Mouse (Mus musculus): ENCODE data around the gene Egfl6. TPM values are rescaled to one million over a fixed set of nuclear protein-coding genes. Genes with fewer than 3 reads are reported as not detected.
"Not testable (repeated sequence)": the region's sequence is repeated elsewhere in the genome, so short reads cannot be mapped to it uniquely, and the experiment has no call there.

Egfl6 gene
- total and polyA plus RNA-seq, 2 experiments = 0.09 TPM; not detected in 1

DNA sequence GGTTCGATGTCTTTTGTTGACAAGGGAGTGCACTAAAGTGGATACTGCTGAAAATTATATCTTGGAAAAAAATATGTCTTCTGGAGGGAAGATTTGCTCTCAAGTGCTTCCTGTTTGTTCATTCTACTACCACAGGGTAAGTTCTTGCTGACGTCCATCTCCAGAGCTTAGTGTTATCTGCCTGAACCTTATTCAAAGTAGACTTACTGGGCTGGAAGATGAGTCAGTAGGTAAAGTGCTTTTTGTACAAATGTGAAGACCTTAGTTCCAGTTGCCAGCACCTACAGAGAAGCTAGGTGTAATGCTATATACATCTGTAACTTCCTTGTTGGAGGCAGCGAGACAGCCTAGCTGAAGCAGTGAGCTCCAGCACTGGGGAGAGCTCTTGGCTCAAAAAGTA lies 69.6 kb downstream of the Egfl6 start:
- no peak overlapping the region for H3K4me3 ChIP-seq (ENCODE audit: insufficient read depth, low read depth, low read length)
- no peaks in the 10 kb centered on the region for H3K36me3 ChIP-seq (ENCODE audit: control insufficient read depth, insufficient read depth, low read length)
- WGBS = 91% methylated on average over 3 of the region's 3 CpGs
- H3K4me1 ChIP-seq (ENCODE audit: control insufficient read depth, insufficient read depth, low read length) = no peaks in the 10 kb centered on the region
- DNase-seq (ENCODE audit: extremely low read depth, low read depth, low spot score) = no peak
- H3K27me3 ChIP-seq (ENCODE audit: control insufficient read depth, insufficient read depth, low read length) = no peaks in the 10 kb centered on the region
- H3K79me2 ChIP-seq (ENCODE audit: control insufficient read depth, insufficient read depth, low read length) = no peaks in the 10 kb centered on the region
- no peak overlapping the region for H3K9ac ChIP-seq (ENCODE audit: low read depth, low read length)
- H3K27ac ChIP-seq (replicated peaks; ENCODE audit: insufficient read depth, low read depth, low read length) = no peak overlapping the region
- TF ChIP-seq CTCF (IDR thresholded peaks at IDR 0.05; ENCODE audit: low read depth, low read length) (no peak), POLR2A (IDR thresholded peaks at IDR 0.05; ENCODE audit: extremely low read depth, insufficient read depth, low read length) (no peak)

DNA sequence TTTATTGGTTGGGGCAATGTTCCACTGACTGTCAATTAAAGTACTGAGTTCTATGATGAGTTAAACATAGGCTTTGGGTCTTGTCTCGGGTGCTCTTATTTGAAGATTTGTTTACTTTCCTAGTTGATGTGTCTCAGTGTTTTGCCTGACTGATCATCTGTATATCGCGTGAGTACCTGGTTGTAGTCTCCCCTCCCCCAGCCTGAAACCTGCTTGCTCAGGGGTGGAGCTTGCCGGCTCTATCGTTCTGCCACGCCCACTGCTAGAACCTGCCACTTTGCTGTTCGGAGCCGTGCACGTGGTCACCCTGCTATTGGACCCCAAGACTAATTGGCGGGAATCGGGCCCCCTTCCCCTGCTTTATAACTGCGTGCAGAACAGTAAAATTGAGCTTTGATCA lies 71.5 kb downstream of the Egfl6 start:
- H3K4me3 ChIP-seq (ENCODE audit: insufficient read depth, low read depth, low read length); H3K27ac ChIP-seq (replicated peaks; ENCODE audit: insufficient read depth, low read depth, low read length); H3K79me2 ChIP-seq (ENCODE audit: control insufficient read depth, insufficient read depth, low read length); H3K36me3 ChIP-seq (ENCODE audit: control insufficient read depth, insufficient read depth, low read length); H3K27me3 ChIP-seq (ENCODE audit: control insufficient read depth, insufficient read depth, low read length); H3K9ac ChIP-seq (ENCODE audit: low read depth, low read length); H3K4me1 ChIP-seq (ENCODE audit: control insufficient read depth, insufficient read depth, low read length): not testable (repeated sequence)
- peak; percentile 62 for DNase-seq (ENCODE audit: extremely low read depth, low read depth, low spot score)
- 1% methylated on average over 11 of the region's 12 CpGs for WGBS

DNA sequence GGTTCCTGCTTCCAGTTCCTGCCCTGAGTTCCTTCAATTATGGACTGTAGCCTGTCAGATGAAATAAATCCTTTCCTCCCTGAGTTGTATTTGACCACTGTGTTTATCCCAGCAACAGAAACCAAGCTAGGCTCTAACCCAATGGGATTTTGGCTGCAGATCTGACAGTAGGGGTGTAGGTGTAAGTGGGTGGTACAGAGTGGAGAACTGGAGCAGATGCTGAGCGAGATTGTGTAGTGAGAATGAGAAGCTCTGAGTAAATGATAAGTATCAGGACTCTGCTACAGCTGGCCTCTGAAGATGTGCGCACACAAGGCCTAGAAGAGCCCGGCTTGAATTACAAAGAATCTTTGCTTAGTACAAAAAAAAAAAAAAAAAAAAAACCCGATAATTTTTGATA lies 73.4 kb downstream of the Egfl6 start:
- Histone ChIP-seq H3K36me3 (ENCODE audit: control insufficient read depth, insufficient read depth, low read length) (no peaks in the 10 kb centered on the region), H3K4me1 (ENCODE audit: control insufficient read depth, insufficient read depth, low read length) (no peaks in the 10 kb centered on the region), H3K79me2 (ENCODE audit: control insufficient read depth, insufficient read depth, low read length) (no peaks in the 10 kb centered on the region), H3K9ac (ENCODE audit: low read depth, low read length) (no peak overlapping the region), H3K27me3 (ENCODE audit: control insufficient read depth, insufficient read depth, low read length) (no peaks in the 10 kb centered on the region), H3K27ac (replicated peaks; ENCODE audit: insufficient read depth, low read depth, low read length) (no peak overlapping the region), H3K4me3 (ENCODE audit: insufficient read depth, low read depth, low read length) (no peak overlapping the region)
- DNase-seq (ENCODE audit: extremely low read depth, low read depth, low spot score) = no peak
- WGBS = 89% methylated on average over 4 of the region's 4 CpGs
- TF ChIP-seq POLR2A (IDR thresholded peaks at IDR 0.05; ENCODE audit: extremely low read depth, insufficient read depth, low read length) (no peak), CTCF (IDR thresholded peaks at IDR 0.05; ENCODE audit: low read depth, low read length) (no peak)

DNA sequence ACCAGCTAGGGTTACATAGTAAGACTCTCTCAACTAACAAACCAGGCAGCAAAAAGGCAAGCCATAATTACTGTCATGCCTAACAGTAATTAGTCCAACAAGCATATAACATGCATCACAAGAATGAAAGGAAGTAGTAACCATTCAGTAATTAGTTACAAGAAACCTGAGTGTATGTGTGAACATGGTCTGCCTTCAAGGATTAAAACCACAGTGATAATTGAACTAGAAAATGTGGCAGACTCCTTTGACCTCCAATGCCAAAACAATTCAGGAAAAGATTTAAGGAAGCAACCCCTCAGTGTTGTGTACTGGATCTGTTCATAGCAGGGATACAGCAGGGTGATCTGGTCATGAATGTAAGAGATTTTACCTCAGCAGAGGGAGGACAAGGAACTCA lies 74.4 kb downstream of the Egfl6 start:
- Histone ChIP-seq H3K4me1 (ENCODE audit: control insufficient read depth, insufficient read depth, low read length) (no peaks in the 10 kb centered on the region), H3K27me3 (ENCODE audit: control insufficient read depth, insufficient read depth, low read length) (no peaks in the 10 kb centered on the region), H3K79me2 (ENCODE audit: control insufficient read depth, insufficient read depth, low read length) (no peaks in the 10 kb centered on the region), H3K4me3 (ENCODE audit: insufficient read depth, low read depth, low read length) (no peak overlapping the region), H3K9ac (ENCODE audit: low read depth, low read length) (no peak overlapping the region), H3K27ac (replicated peaks; ENCODE audit: insufficient read depth, low read depth, low read length) (no peak overlapping the region), H3K36me3 (ENCODE audit: control insufficient read depth, insufficient read depth, low read length) (no peaks in the 10 kb centered on the region)
- TF ChIP-seq POLR2A (IDR thresholded peaks at IDR 0.05; ENCODE audit: extremely low read depth, insufficient read depth, low read length) (no peak), CTCF (IDR thresholded peaks at IDR 0.05; ENCODE audit: low read depth, low read length) (no peak)
- DNase-seq (ENCODE audit: extremely low read depth, low read depth, low spot score) = no peak

DNA sequence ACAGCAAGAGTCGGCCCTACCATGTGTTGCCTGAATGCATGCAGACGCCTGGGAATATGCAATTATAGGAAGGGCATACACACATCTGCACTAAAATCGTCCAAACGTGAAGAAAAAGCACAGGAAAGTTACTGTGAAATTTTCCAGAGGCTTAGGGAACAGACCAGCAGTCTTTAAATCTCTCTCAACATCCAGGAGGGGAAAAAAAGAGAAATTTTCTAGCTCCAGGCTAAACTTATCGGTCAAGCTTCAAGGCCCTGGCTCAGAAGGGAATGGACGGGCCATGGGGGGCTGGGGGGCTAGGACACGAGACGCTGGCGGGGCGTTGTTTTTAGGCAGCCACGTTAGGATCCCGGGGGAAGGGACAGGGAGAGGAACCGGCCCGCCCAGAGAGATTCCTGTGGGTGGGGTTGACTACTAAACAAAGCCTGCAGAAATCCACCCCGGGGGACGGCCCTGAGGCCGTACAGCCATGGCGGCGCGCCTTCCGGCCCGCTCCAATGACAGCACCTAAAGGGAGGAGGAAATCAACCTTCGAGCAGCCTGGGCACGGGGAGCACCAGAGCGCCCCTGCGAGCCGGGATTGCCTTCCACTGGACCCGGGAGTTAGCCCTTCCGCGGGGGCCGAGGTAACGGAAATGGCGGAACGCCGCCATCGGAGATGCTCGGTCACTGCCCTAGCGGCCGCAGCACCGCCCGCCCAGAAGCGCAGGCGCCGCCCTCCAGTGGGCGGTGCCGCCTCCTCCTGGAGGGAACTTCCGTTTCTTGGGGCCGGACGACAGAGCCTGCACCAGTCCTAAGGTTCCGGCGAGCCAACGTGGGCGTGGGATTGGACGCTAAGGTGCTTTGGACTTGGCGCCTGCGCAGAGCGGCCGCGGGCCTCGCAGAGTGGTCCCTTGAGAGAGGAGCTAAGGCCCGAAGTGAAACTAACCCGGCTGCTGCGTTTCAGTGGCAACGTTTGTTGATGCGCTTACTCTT lies 75.5 kb downstream of the Egfl6 start:
- Histone ChIP-seq H3K4me3 (ENCODE audit: insufficient read depth, low read depth, low read length) (peak overlapping the region; percentile 100), H3K4me1 (ENCODE audit: control insufficient read depth, insufficient read depth, low read length) (no peaks in the 10 kb centered on the region), H3K27ac (replicated peaks; ENCODE audit: insufficient read depth, low read depth, low read length) (peak overlapping the region; percentile 99), H3K36me3 (ENCODE audit: control insufficient read depth, insufficient read depth, low read length) (no peaks in the 10 kb centered on the region), H3K79me2 (ENCODE audit: control insufficient read depth, insufficient read depth, low read length) (no peaks in the 10 kb centered on the region), H3K9ac (ENCODE audit: low read depth, low read length) (peak overlapping the region; percentile 93), H3K27me3 (ENCODE audit: control insufficient read depth, insufficient read depth, low read length) (no peaks in the 10 kb centered on the region)
- TF ChIP-seq CTCF (IDR thresholded peaks at IDR 0.05; ENCODE audit: low read depth, low read length) (0 out of 2 replicates have a peak, but pooled peaks have one; percentile 4), POLR2A (IDR thresholded peaks at IDR 0.05; ENCODE audit: extremely low read depth, insufficient read depth, low read length) (peak; percentile 29; the same call in 1 of the 2 replicates)
- peak; percentile 84 for DNase-seq (ENCODE audit: extremely low read depth, low read depth, low spot score)
- WGBS = under 1% methylated on average over 59 of the region's 65 CpGs

DNA sequence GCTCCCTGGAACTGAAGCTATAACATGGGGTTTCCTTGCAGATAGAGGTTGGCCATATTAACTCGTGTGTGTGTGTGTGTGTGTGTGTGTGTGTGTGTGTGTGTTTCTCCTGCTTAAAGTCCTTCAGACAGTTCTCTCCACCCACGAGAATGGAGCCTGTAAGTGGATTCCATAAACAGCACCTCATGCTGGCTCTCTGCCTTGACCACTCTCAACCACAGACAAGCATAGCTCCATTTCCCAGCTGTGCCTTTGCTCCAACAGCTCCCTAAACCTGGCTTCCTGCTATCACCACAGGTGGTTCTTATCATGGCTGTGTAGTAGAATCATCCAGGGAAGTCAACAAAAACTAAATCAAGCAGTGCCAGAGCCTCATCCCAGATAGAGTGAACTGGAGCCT lies 81.1 kb downstream of the Egfl6 start:
- no peaks in the 10 kb centered on the region for H3K79me2 ChIP-seq (ENCODE audit: control insufficient read depth, insufficient read depth, low read length)
- WGBS = 64% methylated on average over 2 of the region's 2 CpGs

More for the DNA sequence above, 81.1 kb downstream of the Egfl6 start:
- H3K27me3 ChIP-seq (ENCODE audit: control insufficient read depth, insufficient read depth, low read length) = no peaks in the 10 kb centered on the region
- no peak overlapping the region for H3K27ac ChIP-seq (replicated peaks; ENCODE audit: insufficient read depth, low read depth, low read length)
- H3K9ac ChIP-seq (ENCODE audit: low read depth, low read length) = no peak overlapping the region
- TF ChIP-seq POLR2A (IDR thresholded peaks at IDR 0.05; ENCODE audit: extremely low read depth, insufficient read depth, low read length) (no peak), CTCF (IDR thresholded peaks at IDR 0.05; ENCODE audit: low read depth, low read length) (no peak)
- no peaks in the 10 kb centered on the region for H3K4me1 ChIP-seq (ENCODE audit: control insufficient read depth, insufficient read depth, low read length)
- H3K4me3 ChIP-seq (ENCODE audit: insufficient read depth, low read depth, low read length) = no peak overlapping the region
- no peaks in the 10 kb centered on the region; the same call in 1 of the 2 replicates for H3K36me3 ChIP-seq (ENCODE audit: control insufficient read depth, insufficient read depth, low read length)
- DNase-seq (ENCODE audit: extremely low read depth, low read depth, low spot score) = no peak

Measured in liver, adult 2 months (tissue).